Comparison of ENCODE assay signal across 26 mouse cellular contexts in the genomic region with DNA sequence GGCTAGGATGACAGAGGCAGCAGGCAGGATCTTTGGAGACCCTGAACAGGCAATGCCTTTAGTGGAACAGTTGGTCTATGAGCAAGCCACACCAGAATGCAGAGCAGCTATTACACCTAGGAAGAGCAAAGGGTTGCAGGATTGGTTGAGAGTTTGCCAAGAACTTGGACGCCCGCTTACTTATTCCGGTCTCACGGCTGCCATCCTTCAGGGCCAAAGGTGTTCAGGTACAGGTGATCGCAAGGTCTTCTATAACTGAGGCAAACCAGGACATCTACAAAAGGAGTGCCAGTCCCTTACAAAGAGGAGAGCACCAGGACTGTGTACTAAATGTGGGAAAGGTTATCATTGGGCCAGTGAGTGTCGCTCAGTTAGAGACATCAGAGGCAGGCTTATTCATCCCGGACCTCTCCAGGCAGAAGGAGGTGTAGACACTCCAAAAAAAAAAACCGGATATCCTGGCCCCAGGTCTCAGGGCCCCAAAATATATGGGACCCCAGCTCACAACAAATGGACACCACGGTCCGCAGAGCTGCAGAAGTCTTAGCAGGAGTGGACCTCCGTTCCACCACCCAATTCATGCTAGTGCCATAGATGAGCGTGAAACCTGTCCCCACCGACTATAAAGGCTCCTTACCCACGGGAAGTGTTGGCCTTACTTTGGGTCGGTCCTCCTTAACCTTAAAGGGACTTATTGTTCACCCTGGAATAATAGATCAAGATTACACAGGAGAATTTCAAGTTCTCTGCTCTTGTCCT.
"Had no signal": no experiment of that assay in that cellular context is flagged by ENCODE, and none has a peak within 500 bp of the region (broad histone marks: within the 10 kb centered on the region; RNA-seq: fewer than 3 reads in every experiment).

No protein-coding gene starts in this region.

- H3K9ac ChIP-seq: heart, embryonic 13.5 days; heart, embryonic 15.5 days; hindbrain, embryonic 12.5 days; hindbrain, embryonic 14.5 days; intestine, embryonic 15.5 days; limb, embryonic 12.5 days had no signal

- DNase-seq: gastrocnemius, adult 2 months; gastrocnemius, postnatal 10 days; gastrocnemius, postnatal 25 days; heart, adult 2 months; heart, postnatal 4 days; kidney, adult 18-20 months; kidney, adult 8-10 months; kidney, postnatal 10 days; kidney, postnatal 25 days; kidney, postnatal 4 days; liver had no signal

- H3K4me3 ChIP-seq: gastrocnemius, adult 2 months; heart, adult 2 months; heart, embryonic 13.5 days; heart, embryonic 15.5 days; hindbrain, embryonic 10.5 days; hindbrain, embryonic 12.5 days; intestine, embryonic 15.5 days; layer of hippocampus, adult 2 months; left cerebral cortex, adult 2 months; limb, embryonic 10.5 days; limb, embryonic 12.5 days had no signal

- H3K27ac ChIP-seq: gastrocnemius, adult 2 months; heart, adult 2 months; heart, embryonic 13.5 days; heart, embryonic 15.5 days; hindbrain, embryonic 10.5 days; hindbrain, embryonic 12.5 days; hindbrain, embryonic 14.5 days; intestine, embryonic 15.5 days; layer of hippocampus, adult 2 months; left cerebral cortex, adult 2 months; limb, embryonic 10.5 days; limb, embryonic 12.5 days had no signal

- H3K27me3 ChIP-seq: heart, embryonic 13.5 days; heart, embryonic 15.5 days; hindbrain, embryonic 12.5 days; intestine, embryonic 15.5 days; limb, embryonic 12.5 days had no signal

- H3K4me1 ChIP-seq: heart, embryonic 13.5 days; heart, embryonic 15.5 days; hindbrain, embryonic 10.5 days; hindbrain, embryonic 12.5 days; intestine, embryonic 15.5 days; limb, embryonic 10.5 days; limb, embryonic 12.5 days had no signal

- H3K4me2 ChIP-seq: heart, embryonic 11.5 days; heart, embryonic 13.5 days; heart, embryonic 15.5 days; hindbrain, embryonic 12.5 days; hindbrain, embryonic 14.5 days; intestine, embryonic 15.5 days; limb, embryonic 12.5 days had no signal

- ATAC-seq: forebrain, embryonic 16.5 days; hindbrain, embryonic 16.5 days; inflammation-experienced regulatory T-cells, adult 6 months; intestine, embryonic 15.5 days; intestine, postnatal 0 days had no signal

- H3K36me3 ChIP-seq: heart, embryonic 13.5 days; heart, embryonic 15.5 days; hindbrain, embryonic 10.5 days; hindbrain, embryonic 12.5 days; intestine, embryonic 15.5 days; limb, embryonic 10.5 days; limb, embryonic 12.5 days had no signal
